In genomic region chr16:18582426-18583148, GRCm38 (mm10) we compare ENCODE assay signal across 10 mouse cellular contexts. TPM values are rescaled to one million over a fixed set of nuclear protein-coding genes. Genes with fewer than 3 reads are reported as not detected.
DNase-seq lines count a peak whose midpoint lies in the region; ATAC-seq and TF ChIP-seq lines count a peak whose summit lies in the region.
"Had no signal": no experiment of that assay in that cellular context is flagged by ENCODE, and none has a peak within 500 bp of the region (broad histone marks: within the 10 kb centered on the region; RNA-seq: fewer than 3 reads in every experiment).

No protein-coding gene starts in this region.

- intact Hi-C loops in gastrocnemius, postnatal 36 days (cut with DNase I), result no loop called here

- H3K36me3 ChIP-seq in embryonic facial prominence, embryonic 14.5 days (ENCODE audit: control insufficient read depth, insufficient read depth, low read length), result no peaks in the 10 kb centered on the region
- no peaks in the 10 kb centered on the region for H3K36me3 ChIP-seq in limb, embryonic 10.5 days
- no peaks in the 10 kb centered on the region for H3K36me3 ChIP-seq in neural tube, embryonic 15.5 days

- H3K27me3 ChIP-seq in embryonic facial prominence, embryonic 14.5 days (replicated peaks; ENCODE audit: control insufficient read depth, insufficient read depth, low read length), result peaks cover 83% of the 10 kb centered on the region
- peaks cover 95% of the 10 kb centered on the region for H3K27me3 ChIP-seq in limb, embryonic 10.5 days (ENCODE audit: low read depth, poor library complexity, severe bottlenecking)
- peaks cover 91% of the 10 kb centered on the region for H3K27me3 ChIP-seq in neural tube, embryonic 15.5 days (replicated peaks)

- ATAC-seq in embryonic facial prominence, embryonic 14.5 days (ENCODE audit: low read depth), result no peak
- peak; percentile 8; the same call in 1 of the 2 replicates for ATAC-seq in neural tube, embryonic 15.5 days (ENCODE audit: low FRiP score)
- ATAC-seq: Patski had no signal

- DNase-seq in layer of hippocampus, adult 2 months (ENCODE audit: low spot score in 2 of 2), result no peak
- DNase-seq in layer of hippocampus, postnatal 36 days, result no peak
- DNase-seq in embryonic facial prominence, embryonic 14.5 days (ENCODE audit: low spot score), result no peak
- peak; percentile 65 for DNase-seq in limb, embryonic 10.5 days (ENCODE audit: low spot score)
- DNase-seq in adrenal gland, postnatal 4 days (ENCODE audit: low spot score in 2 of 2), result no peak
- no peak for DNase-seq in gastrocnemius, postnatal 36 days
- DNase-seq in adrenal gland, adult 18-20 months (ENCODE audit: low spot score in 2 of 2), result no peak

- no peaks in the 10 kb centered on the region for H3K9me3 ChIP-seq in embryonic facial prominence, embryonic 14.5 days (ENCODE audit: control insufficient read depth, low read length)
- no peaks in the 10 kb centered on the region for H3K9me3 ChIP-seq in limb, embryonic 10.5 days (replicated peaks)
- H3K9me3 ChIP-seq in neural tube, embryonic 15.5 days (replicated peaks), result no peaks in the 10 kb centered on the region

- H3K4me1 ChIP-seq in embryonic facial prominence, embryonic 14.5 days (ENCODE audit: control insufficient read depth, insufficient read depth, low read length), result peaks cover 34% of the 10 kb centered on the region
- H3K4me1 ChIP-seq in limb, embryonic 10.5 days, result peaks cover 52% of the 10 kb centered on the region
- peaks cover 37% of the 10 kb centered on the region for H3K4me1 ChIP-seq in neural tube, embryonic 15.5 days

- H3K4me2 ChIP-seq in embryonic facial prominence, embryonic 14.5 days (ENCODE audit: low read depth, low read length), result peak overlapping the region; percentile 87
- peak overlapping the region; percentile 61 for H3K4me2 ChIP-seq in neural tube, embryonic 15.5 days

- no peak for TF ChIP-seq CTCF in layer of hippocampus, adult 2 months (conservative IDR thresholded peaks at IDR 0.05)

- peak overlapping the region; percentile 46; the same call in 1 of the 2 replicates for H3K4me3 ChIP-seq in layer of hippocampus, adult 2 months
- peak overlapping the region; percentile 37 for H3K4me3 ChIP-seq in embryonic facial prominence, embryonic 14.5 days (ENCODE audit: low read depth, low read length)
- H3K4me3 ChIP-seq in limb, embryonic 10.5 days, result peak overlapping the region; percentile 42
- H3K4me3 ChIP-seq in neural tube, embryonic 15.5 days (replicated peaks), result peak overlapping the region; percentile 39

- H3K27ac ChIP-seq in layer of hippocampus, adult 2 months, result no peak overlapping the region
- H3K27ac ChIP-seq in embryonic facial prominence, embryonic 14.5 days (replicated peaks; ENCODE audit: low read depth, low read length), result no peak overlapping the region
- peak overlapping the region; percentile 68 for H3K27ac ChIP-seq in limb, embryonic 10.5 days
- H3K27ac ChIP-seq in neural tube, embryonic 15.5 days (replicated peaks), result no peak overlapping the region

- peak overlapping the region; percentile 47 for H3K9ac ChIP-seq in embryonic facial prominence, embryonic 14.5 days (ENCODE audit: low read depth, low read length)
- H3K9ac ChIP-seq in neural tube, embryonic 15.5 days (replicated peaks), result no peak overlapping the region

- WGBS in embryonic facial prominence, embryonic 14.5 days, result 5% methylated on average over 26 of the region's 67 CpGs
- 1% methylated on average over 67 of the region's 67 CpGs for WGBS in limb, embryonic 10.5 days
- under 1% methylated on average over 56 of the region's 67 CpGs for WGBS in neural tube, embryonic 15.5 days

RNA-seq across cellular contexts. Expression of gene Tbx1, which starts 7.9 kb away (rescaled TPM):
- total RNA-seq in layer of hippocampus, adult 2 months (2021), result 1 to 10 TPM; 1.4 to 1.5 TPM
- total RNA-seq in layer of hippocampus, postnatal 36 days (2021), result 1 to 10 TPM; 1.3 to 1.5 TPM
- polyA plus RNA-seq in embryonic facial prominence, embryonic 14.5 days (2014; fragmentation: Nextera tagmentation; extraction: Ambion mirVana), result 10.5 and 12.4 TPM in 2 replicates
- 1.1 and 1.7 TPM in 2 replicates for polyA plus RNA-seq in limb, embryonic 10.5 days (2016; fragmentation: Nextera tagmentation; extraction: Ambion mirVana)
- polyA plus RNA-seq in neural tube, embryonic 15.5 days (2015; fragmentation: Nextera tagmentation; extraction: Ambion mirVana), result 1.2 and 1.9 TPM in 2 replicates
- total RNA-seq in adrenal gland, postnatal 4 days (2021), result 1 to 10 TPM in 1 of 2 experiments, under 1 TPM in 1; 0.59 to 1.0 TPM
- total RNA-seq in gastrocnemius, postnatal 36 days (2021), result 10 to 100 TPM in 1 of 2 experiments, 1 to 10 TPM in 1; 8.7 to 11.1 TPM
- under 1 TPM in 1 of 2 experiments, not detected in 1; 0.22 TPM for total RNA-seq in adrenal gland, adult 18-20 months (2021)
- total RNA-seq: common myeloid progenitor, adult 5-6 weeks had no signal

RNA-seq across cellular contexts. Expression of gene Gp1bb, which starts 39.6 kb away (rescaled TPM):
- 1 to 10 TPM; 1.0 to 1.4 TPM for total RNA-seq in layer of hippocampus, adult 2 months (2021)
- total RNA-seq in layer of hippocampus, postnatal 36 days (2021), result 1 to 10 TPM in 1 of 2 experiments, under 1 TPM in 1; 0.85 to 1.2 TPM
- 3.0 and 3.1 TPM in 2 replicates for polyA plus RNA-seq in embryonic facial prominence, embryonic 14.5 days (2014; fragmentation: Nextera tagmentation; extraction: Ambion mirVana)
- 1.8 and 2.8 TPM in 2 replicates for polyA plus RNA-seq in limb, embryonic 10.5 days (2016; fragmentation: Nextera tagmentation; extraction: Ambion mirVana)
- polyA plus RNA-seq in neural tube, embryonic 15.5 days (2015; fragmentation: Nextera tagmentation; extraction: Ambion mirVana), result 10.1 and 11.5 TPM in 2 replicates
- 1 to 10 TPM in 1 of 2 experiments, under 1 TPM in 1; 0.39 to 1.1 TPM for total RNA-seq in adrenal gland, postnatal 4 days (2021)
- total RNA-seq in gastrocnemius, postnatal 36 days (2021), result not detected
- not detected for total RNA-seq in adrenal gland, adult 18-20 months (2021)

RNA-seq across cellular contexts. Expression of gene Gm49601, which starts 43.6 kb away (rescaled TPM):
- 100 to 1,000 TPM; 207 to 223 TPM for total RNA-seq in layer of hippocampus, adult 2 months (2021)
- total RNA-seq in layer of hippocampus, postnatal 36 days (2021), result 100 to 1,000 TPM; 172 to 185 TPM
- 2.4 and 2.6 TPM in 2 replicates for polyA plus RNA-seq in embryonic facial prominence, embryonic 14.5 days (2014; fragmentation: Nextera tagmentation; extraction: Ambion mirVana)
- 2.3 and 4.7 TPM in 2 replicates for polyA plus RNA-seq in limb, embryonic 10.5 days (2016; fragmentation: Nextera tagmentation; extraction: Ambion mirVana)
- polyA plus RNA-seq in neural tube, embryonic 15.5 days (2015; fragmentation: Nextera tagmentation; extraction: Ambion mirVana), result 14.0 and 21.3 TPM in 2 replicates
- total RNA-seq in adrenal gland, postnatal 4 days (2021), result 10 to 100 TPM in 1 of 2 experiments, 1 to 10 TPM in 1; 7.3 to 10.7 TPM
- total RNA-seq in gastrocnemius, postnatal 36 days (2021), result 1 to 10 TPM in 1 of 2 experiments, under 1 TPM in 1; 0.94 to 1.5 TPM
- 1 to 10 TPM; 1.4 to 5.1 TPM for total RNA-seq in adrenal gland, adult 18-20 months (2021)
- total RNA-seq: common myeloid progenitor, adult 5-6 weeks had no signal

RNA-seq across cellular contexts. Expression of gene Sept5, which starts 47.2 kb away (rescaled TPM):
- total RNA-seq in layer of hippocampus, adult 2 months (2021), result 100 to 1,000 TPM; 560 to 619 TPM
- total RNA-seq in layer of hippocampus, postnatal 36 days (2021), result 100 to 1,000 TPM; 548 to 589 TPM
- 34.1 and 43.5 TPM in 2 replicates for polyA plus RNA-seq in embryonic facial prominence, embryonic 14.5 days (2014; fragmentation: Nextera tagmentation; extraction: Ambion mirVana)
- 19.4 and 29.1 TPM in 2 replicates for polyA plus RNA-seq in limb, embryonic 10.5 days (2016; fragmentation: Nextera tagmentation; extraction: Ambion mirVana)
- 185 and 216 TPM in 2 replicates for polyA plus RNA-seq in neural tube, embryonic 15.5 days (2015; fragmentation: Nextera tagmentation; extraction: Ambion mirVana)
- 10 to 100 TPM; 18.9 to 28.7 TPM for total RNA-seq in adrenal gland, postnatal 4 days (2021)
- total RNA-seq in gastrocnemius, postnatal 36 days (2021), result 1 to 10 TPM; 2.7 TPM
- 10 to 100 TPM in 1 of 2 experiments, 1 to 10 TPM in 1; 7.9 to 10.7 TPM for total RNA-seq in adrenal gland, adult 18-20 months (2021)

Comparison
In these comparisons a context has a peak if more than half of its experiments do, and no peak if none do; other contexts are left out.
1. RNA of gene Gm49601, which starts 43.6 kb away (total RNA-seq): 207 to 223 TPM in layer of hippocampus, adult 2 months and 172 to 185 TPM in layer of hippocampus, postnatal 36 days; 7.3 to 10.7 TPM in adrenal gland, postnatal 4 days, 1.4 to 5.1 TPM in adrenal gland, adult 18-20 months and 0.94 to 1.5 TPM in gastrocnemius, postnatal 36 days; every median in the first group is over 10 times any median in the second.
2. Peak in every context shown above with its lines, with median percentiles within 50 percentile points of each other: H3K4me3 ChIP-seq.